Mouse (Mus musculus) liver, embryonic 11.5 days (tissue): ENCODE measurements at regions not wholly inside any gene's neighbourhood (a gene's known extent, or its start where the extent isn't known, plus 50 kb on each side); places are given as distances from the start of the nearest gene placed in this dataset.

Experiments
- ATAC-seq: fragments of 200-750 bp; cut with Nextera tagmentation; replicated peaks from 2 replicates; pipeline ENCODE4 v1.8.0; 2017; ENCODE audit warnings: moderate number of reproducible peaks, mild to moderate bottlenecking, moderate TSS enrichment, moderate library complexity; ENCODE audit not compliant: low FRiP score
- DNase-seq: peaks from one replicate; pipeline ENCODE4 v3.0.0-alpha.2; 2017; ENCODE audit warnings: low spot score
- H3K27ac ChIP-seq: fragments of 300-500 bp; sonication (generic); 2 replicates; pipeline ENCODE4 v1.5.1; 2014; ENCODE audit warnings: mild to moderate bottlenecking, low read depth, low read length, control low read depth
- H3K27me3 ChIP-seq: fragments of 300-500 bp; sonication (generic); replicated peaks from 2 replicates; pipeline ENCODE4 v1.6.1; 2014; ENCODE audit warnings: low read length, mixed read lengths; ENCODE audit not compliant: control insufficient read depth, insufficient read depth
- H3K36me3 ChIP-seq: fragments of 300-500 bp; sonication (generic); 2 replicates; pipeline ENCODE4 v1.6.1; 2014; ENCODE audit warnings: mild to moderate bottlenecking, low read length, moderate library complexity, mixed read lengths; ENCODE audit not compliant: control insufficient read depth, insufficient read depth
- H3K4me1 ChIP-seq: fragments of 300-500 bp; sonication (generic); replicated peaks from 2 replicates; pipeline ENCODE4 v1.6.1; 2014; ENCODE audit warnings: low read length, mixed read lengths; ENCODE audit not compliant: control insufficient read depth, insufficient read depth
- H3K4me2 ChIP-seq: fragments of 300-500 bp; sonication (generic); 2 replicates; pipeline ENCODE4 v1.6.1; 2014; ENCODE audit warnings: mild to moderate bottlenecking, control low read depth, moderate library complexity
- H3K4me3 ChIP-seq: fragments of 300-500 bp; sonication (generic); 2 replicates; pipeline ENCODE4 v1.5.1; 2014; ENCODE audit warnings: low read depth, low read length, control low read depth
- H3K9ac ChIP-seq: fragments of 300-500 bp; sonication (generic); 2 replicates; pipeline ENCODE4 v1.6.1; 2014; ENCODE audit warnings: low read depth, low read length, control low read depth
- H3K9me3 ChIP-seq: fragments of 300-500 bp; sonication (generic); 2 replicates; pipeline ENCODE4 v1.6.1; 2016; ENCODE audit warnings: low read length, inconsistent platforms, mixed read lengths; ENCODE audit not compliant: control insufficient read depth
- WGBS: fragments of 180-500 bp; shearing (Covaris S2); extraction: QIAGEN DNeasy Blood & Tissue Kit; methylation state at CpG from one replicate; pipeline ENCODE4 v1.1.7; 2014; 5-methylcytosine and 5-hydroxymethylcytosine counted together

GRCm38 (mm10) chr3:155401763-155402162 is 308.5 kb downstream of the Lrriq3 start:
- H3K9me3 ChIP-seq, result no peaks in the 10 kb centered on the region
- no peak overlapping the region for H3K4me2 ChIP-seq
- no peaks in the 10 kb centered on the region for H3K4me1 ChIP-seq
- WGBS, result 81% methylated on average over 1 of the region's 1 CpGs
- ATAC-seq, result 0 out of 2 replicates have a peak, but pooled peaks have one; percentile 20
- no peak for DNase-seq
- no peaks in the 10 kb centered on the region for H3K36me3 ChIP-seq
- no peak overlapping the region for H3K27ac ChIP-seq
- no peaks in the 10 kb centered on the region for H3K27me3 ChIP-seq
- H3K4me3 ChIP-seq, result no peak overlapping the region
- no peak overlapping the region for H3K9ac ChIP-seq

GRCm38 (mm10) chr3:155408907-155409306 is 315.7 kb downstream of the Lrriq3 start:
- WGBS, result 50% methylated on average over 2 of the region's 2 CpGs

GRCm38 (mm10) chr3:155409371-155409770 is 316.1 kb downstream of the Lrriq3 start:
- Histone ChIP-seq H3K4me2 (no peak overlapping the region), H3K27me3 (no peaks in the 10 kb centered on the region), H3K9me3 (no peaks in the 10 kb centered on the region), H3K4me3 (no peak overlapping the region), H3K36me3 (no peaks in the 10 kb centered on the region), H3K27ac (no peak overlapping the region), H3K9ac (no peak overlapping the region), H3K4me1 (no peaks in the 10 kb centered on the region)
- 76% methylated on average over 2 of the region's 2 CpGs for WGBS
- ATAC-seq (no peak), DNase-seq (no peak)

More at GRCm38 (mm10) chr3:155408907-155409306, 315.7 kb downstream of the Lrriq3 start:
- H3K9me3 ChIP-seq, result no peaks in the 10 kb centered on the region
- no peak overlapping the region for H3K4me2 ChIP-seq
- H3K9ac ChIP-seq, result no peak overlapping the region
- DNase-seq, result no peak
- ATAC-seq, result no peak
- no peak overlapping the region for H3K4me3 ChIP-seq
- no peaks in the 10 kb centered on the region for H3K36me3 ChIP-seq
- H3K4me1 ChIP-seq, result no peaks in the 10 kb centered on the region
- no peaks in the 10 kb centered on the region for H3K27me3 ChIP-seq
- H3K27ac ChIP-seq, result no peak overlapping the region

DNA sequence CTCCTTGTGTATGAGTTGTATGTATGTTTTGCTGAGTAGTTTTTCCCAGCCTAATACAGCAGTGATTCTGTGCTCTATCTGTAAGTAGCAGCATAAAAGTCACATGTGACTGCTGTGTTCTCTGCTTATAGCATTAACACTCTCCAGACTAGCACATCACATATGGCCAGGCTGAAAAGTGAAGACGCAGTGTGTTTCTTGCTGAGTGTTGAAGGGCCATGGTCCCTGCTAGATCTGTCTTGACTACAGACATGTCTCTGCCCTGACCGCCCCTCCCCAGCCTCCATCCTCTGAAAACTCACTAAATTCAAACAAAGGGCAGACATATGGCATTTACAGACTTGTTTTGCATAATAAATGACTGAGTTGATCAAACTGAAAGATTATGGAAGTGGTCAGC is 316.6 kb downstream of the Lrriq3 start:
- H3K4me3 ChIP-seq, result no peak overlapping the region
- no peak for DNase-seq

GRCm38 (mm10) chr3:155459701-155460481 is 366.7 kb downstream of the Lrriq3 start:
- Histone ChIP-seq H3K4me2 (no peak overlapping the region), H3K9me3 (no peaks in the 10 kb centered on the region), H3K27ac (no peak overlapping the region), H3K36me3 (no peaks in the 10 kb centered on the region), H3K4me1 (no peaks in the 10 kb centered on the region), H3K27me3 (no peaks in the 10 kb centered on the region), H3K4me3 (no peak overlapping the region), H3K9ac (no peak overlapping the region)
- DNase-seq, result no peak
- no peak for ATAC-seq
- 83% methylated on average over 16 of the region's 16 CpGs for WGBS

More for the DNA sequence above, 316.6 kb downstream of the Lrriq3 start:
- Histone ChIP-seq H3K4me2 (no peak overlapping the region), H3K36me3 (no peaks in the 10 kb centered on the region), H3K27ac (no peak overlapping the region), H3K4me1 (no peaks in the 10 kb centered on the region), H3K9ac (no peak overlapping the region), H3K27me3 (no peaks in the 10 kb centered on the region), H3K9me3 (no peaks in the 10 kb centered on the region)
- ATAC-seq, result no peak
- 73% methylated on average over 2 of the region's 2 CpGs for WGBS

- no peak for ATAC-seq
- H3K4me2 ChIP-seq, result no peak overlapping the region
- WGBS, result 83% methylated on average over 4 of the region's 4 CpGs
Measured at GRCm38 (mm10) chr3:155462095-155462494, 368.9 kb downstream of the Lrriq3 start.

GRCm38 (mm10) chr3:155470742-155471141 is 377.5 kb downstream of the Lrriq3 start:
- no peak for DNase-seq

More at GRCm38 (mm10) chr3:155462095-155462494, 368.9 kb downstream of the Lrriq3 start:
- H3K4me1 ChIP-seq, result no peaks in the 10 kb centered on the region
- no peak for DNase-seq
- no peaks in the 10 kb centered on the region for H3K9me3 ChIP-seq
- no peak overlapping the region for H3K27ac ChIP-seq
- H3K36me3 ChIP-seq, result no peaks in the 10 kb centered on the region
- H3K9ac ChIP-seq, result no peak overlapping the region
- H3K4me3 ChIP-seq, result no peak overlapping the region
- no peaks in the 10 kb centered on the region for H3K27me3 ChIP-seq

GRCm38 (mm10) chr3:155485487-155485886 is 392.3 kb downstream of the Lrriq3 start:
- 74% methylated on average over 2 of the region's 2 CpGs for whole genome bisulfite sequencing
- H3K4me1 ChIP-seq, result no peaks in the 10 kb centered on the region
- DNase-seq (no peak), ATAC-seq (no peak)
- H3K27me3 ChIP-seq, result no peaks in the 10 kb centered on the region
- H3K4me2 ChIP-seq, result no peak overlapping the region
- no peak overlapping the region for H3K9ac ChIP-seq
- no peak overlapping the region for H3K27ac ChIP-seq
- H3K4me3 ChIP-seq, result no peak overlapping the region
- no peaks in the 10 kb centered on the region for H3K9me3 ChIP-seq
- H3K36me3 ChIP-seq, result no peaks in the 10 kb centered on the region

More at GRCm38 (mm10) chr3:155470742-155471141, 377.5 kb downstream of the Lrriq3 start:
- no peak overlapping the region for H3K4me3 ChIP-seq
- ATAC-seq, result no peak
- WGBS, result 73% methylated on average over 2 of the region's 2 CpGs
- no peaks in the 10 kb centered on the region for H3K27me3 ChIP-seq
- no peaks in the 10 kb centered on the region for H3K36me3 ChIP-seq
- H3K9me3 ChIP-seq, result no peaks in the 10 kb centered on the region
- H3K27ac ChIP-seq, result no peak overlapping the region
- no peak overlapping the region for H3K9ac ChIP-seq
- H3K4me2 ChIP-seq, result no peak overlapping the region
- H3K4me1 ChIP-seq, result no peaks in the 10 kb centered on the region
